Mouse (Mus musculus) limb, embryonic 13.5 days (tissue): Measurements from ENCODE around the gene Fn3krp. TPM values are rescaled to one million over a fixed set of nuclear protein-coding genes. Genes with fewer than 3 reads are reported as not detected.
A peak's percentile ranks its signal among the peaks of the same experiment; 100 is the strongest.

Experiments used
- ATAC-seq: fragments of 200-750 bp; cut with Nextera tagmentation; 2 replicates; pipeline ENCODE4 v1.8.0; 2017; ENCODE audit warnings: low read depth, moderate number of reproducible peaks, moderate TSS enrichment; ENCODE audit not compliant: low FRiP score
- H3K27ac ChIP-seq: fragments of 300-500 bp; sonication (generic); 2 replicates; pipeline ENCODE4 v1.5.1; 2015; ENCODE audit warnings: inconsistent platforms, mild to moderate bottlenecking, moderate library complexity
- H3K27me3 ChIP-seq: fragments of 300-500 bp; sonication (generic); 2 replicates; pipeline ENCODE4 v1.6.1; 2015; ENCODE audit warnings: mild to moderate bottlenecking, inconsistent platforms
- H3K36me3 ChIP-seq: fragments of 300-500 bp; sonication (generic); 2 replicates; pipeline ENCODE4 v1.6.1; 2015; ENCODE audit warnings: inconsistent platforms, mild to moderate bottlenecking, moderate library complexity
- H3K4me1 ChIP-seq: fragments of 300-500 bp; sonication (generic); 2 replicates; pipeline ENCODE4 v1.6.1; 2015; ENCODE audit warnings: inconsistent platforms
- H3K4me2 ChIP-seq: fragments of 300-500 bp; sonication (generic); replicated peaks from 2 replicates; pipeline ENCODE4 v1.6.1; 2015; ENCODE audit warnings: inconsistent platforms, mild to moderate bottlenecking, moderate library complexity
- H3K4me3 ChIP-seq: fragments of 300-500 bp; sonication (generic); 2 replicates; pipeline ENCODE4 v1.5.1; 2015; ENCODE audit warnings: moderate library complexity, mild to moderate bottlenecking, inconsistent platforms
- H3K9ac ChIP-seq: fragments of 300-500 bp; sonication (generic); 2 replicates; pipeline ENCODE4 v1.6.1; 2015; ENCODE audit warnings: mild to moderate bottlenecking, inconsistent platforms
- H3K9me3 ChIP-seq: fragments of 300-500 bp; sonication (generic); 2 replicates; pipeline ENCODE4 v1.6.1; 2016; ENCODE audit warnings: inconsistent platforms
- WGBS: fragments of 180-500 bp; shearing (Covaris S2); methylation state at CpG from one replicate; pipeline ENCODE4 v1.1.7; 2015; 5-methylcytosine and 5-hydroxymethylcytosine counted together
- microRNA-seq: library from miRNA; unstranded; fragments of <30 nt; microRNA quantifications from one replicate; pipeline ENCODE4, GENCODE M21; 2016
- polyA plus RNA-seq: library from polyadenylated mRNA; unstranded; fragments of >200 nt; fragmentation: Nextera tagmentation; extraction: Ambion mirVana; gene quantifications from 2 replicates; pipeline ENCODE4 v1.2.1, GENCODE M21; 2015

Fn3krp gene
- polyA plus RNA-seq, 1 experiment from 2014 or later, result 11.0 TPM

DNA sequence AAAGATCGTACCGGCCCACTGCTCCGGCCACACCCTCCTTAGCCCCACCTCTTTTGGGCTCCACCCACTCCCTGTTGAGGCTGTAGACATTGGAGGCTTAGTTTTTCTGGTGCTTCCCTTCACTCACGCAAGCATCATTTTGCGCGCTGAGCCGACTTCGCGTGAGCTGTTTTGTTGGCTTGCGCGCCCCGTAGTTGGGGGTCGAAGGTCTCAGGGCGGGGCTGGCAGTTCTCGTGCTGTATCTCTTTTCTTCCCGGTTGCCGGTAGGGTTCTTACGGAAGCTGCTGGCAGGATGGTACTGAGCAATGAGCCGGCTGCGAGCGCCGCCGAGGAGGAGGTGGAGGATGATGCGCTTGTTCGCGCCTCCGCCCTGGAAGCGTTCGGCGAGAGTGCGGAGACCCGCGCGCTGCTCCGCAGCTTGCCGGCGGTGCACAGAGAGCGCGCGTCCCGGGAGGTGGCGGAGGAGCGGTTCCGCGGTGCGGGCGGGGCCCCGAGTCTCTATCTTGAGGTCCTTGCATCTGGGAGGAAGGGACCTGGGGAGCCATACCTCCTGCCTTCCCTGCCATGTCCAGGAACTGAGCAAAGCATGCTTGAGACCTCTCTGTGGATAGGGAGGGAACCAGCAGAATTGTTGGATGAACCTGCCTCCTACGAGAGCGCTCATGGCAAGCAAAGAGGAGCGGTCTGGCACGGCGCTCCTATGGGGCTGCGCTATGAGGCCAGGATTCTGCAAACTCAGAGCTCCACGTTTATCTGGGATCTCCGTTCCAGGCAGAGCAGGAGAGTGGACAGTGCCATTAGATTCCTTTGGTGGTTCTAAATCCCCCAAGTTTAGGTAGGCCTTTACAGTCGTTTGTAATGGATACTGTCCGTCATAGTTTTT lies 30.8 kb downstream of the Fn3krp start, which contains the start of gene Tbcd:
Gene Tbcd, plus strand, starts transcription at position 197 of the 883 bp plus-strand sequence.
- H3K36me3 ChIP-seq, result peaks cover 12% of the 10 kb centered on the region
- H3K27ac ChIP-seq, result no peak within 1 kb of the TSS
- H3K4me3 ChIP-seq, result peak within 1 kb of the TSS; percentile 84
- H3K9ac ChIP-seq, result peak within 1 kb of the TSS; percentile 79
- H3K4me1 ChIP-seq, result peaks cover 15% of the 10 kb centered on the region
- no peaks in the 10 kb centered on the region for H3K9me3 ChIP-seq
- peak within 1 kb of the TSS; percentile 84 for H3K4me2 ChIP-seq
- under 1% methylated on average over 58 of the region's 58 CpGs for WGBS
- 0 out of 2 replicates have a peak, but pooled peaks cover 5% of the 10 kb centered on the region for H3K27me3 ChIP-seq
- peak; percentile 94 for ATAC-seq

DNA sequence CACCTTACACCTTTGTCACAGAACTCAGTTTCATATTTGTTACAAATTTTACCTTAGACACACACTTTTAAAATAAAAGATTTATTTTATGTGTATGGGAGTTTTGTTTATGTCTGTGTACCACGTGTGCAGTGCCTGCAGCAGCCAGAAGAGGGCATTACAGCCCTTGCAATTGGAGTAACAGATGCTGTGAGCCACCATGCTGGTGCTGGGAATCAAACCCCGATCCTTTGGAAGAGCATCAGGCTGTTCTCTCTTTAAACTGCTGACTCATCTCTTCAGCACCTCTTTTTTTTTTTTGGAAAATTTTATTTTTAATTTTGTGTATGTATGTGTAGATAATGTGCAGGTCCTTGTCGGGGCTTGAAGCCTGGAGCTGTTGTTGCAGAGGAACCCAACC lies 36.7 kb downstream of the Fn3krp start:
- ATAC-seq, result no peak
- Histone ChIP-seq H3K4me1 (peaks cover 5% of the 10 kb centered on the region), H3K27ac (no peak overlapping the region), H3K27me3 (no peaks in the 10 kb centered on the region), H3K9me3 (no peaks in the 10 kb centered on the region), H3K4me3 (no peak overlapping the region), H3K9ac (no peak overlapping the region), H3K4me2 (no peak overlapping the region), H3K36me3 (peaks cover 63% of the 10 kb centered on the region)
- 93% methylated on average over 3 of the region's 3 CpGs for WGBS

DNA sequence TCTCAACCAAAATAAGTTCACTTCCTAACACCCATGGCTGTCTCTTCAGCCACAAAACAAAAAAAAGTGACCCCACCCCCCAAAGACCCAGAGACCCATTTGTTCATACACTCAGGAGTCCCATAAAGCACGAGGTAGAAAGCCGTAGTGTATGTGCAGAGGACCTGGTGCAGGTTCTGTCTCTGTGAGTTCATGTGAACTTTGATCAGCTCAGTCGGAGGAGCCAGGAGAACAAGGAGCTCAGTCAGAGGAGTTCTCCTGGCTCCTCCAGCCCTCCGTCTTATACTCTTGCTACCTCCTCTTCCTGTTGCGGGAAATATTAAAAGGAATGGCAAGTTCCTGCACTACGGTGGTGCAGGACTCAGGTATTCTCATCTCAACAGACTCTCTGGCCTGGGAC lies 46.2 kb downstream of the Fn3krp start:
- Histone ChIP-seq H3K4me3 (no peak overlapping the region), H3K9ac (no peak overlapping the region), H3K9me3 (no peaks in the 10 kb centered on the region), H3K4me2 (no peak overlapping the region), H3K27me3 (no peaks in the 10 kb centered on the region), H3K36me3 (peaks cover 61% of the 10 kb centered on the region), H3K4me1 (no peaks in the 10 kb centered on the region), H3K27ac (no peak overlapping the region)
- WGBS, result 89% methylated on average over 6 of the region's 6 CpGs
- ATAC-seq, result no peak

DNA sequence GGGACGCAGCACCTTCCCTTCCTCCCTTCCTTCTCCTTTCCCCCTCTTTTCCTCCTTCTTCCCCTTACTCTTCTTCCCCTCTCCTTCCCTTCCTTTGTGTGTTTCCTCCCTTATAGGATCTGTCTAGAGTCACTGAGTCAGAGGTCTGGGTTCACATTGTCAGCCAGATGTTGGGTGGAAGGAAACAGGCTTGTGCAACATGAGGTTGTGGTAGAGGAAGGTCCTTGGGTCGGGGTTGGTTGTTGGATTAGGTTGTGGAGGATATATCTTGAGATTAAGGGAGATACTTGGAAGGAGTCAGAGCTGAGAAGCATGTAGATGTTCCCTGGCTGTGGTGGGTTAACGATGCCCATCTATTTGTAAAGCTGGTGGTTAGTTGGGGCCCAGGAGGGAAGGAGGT lies 53.6 kb downstream of the Fn3krp start:
- Histone ChIP-seq H3K27me3 (no peaks in the 10 kb centered on the region), H3K4me1 (no peaks in the 10 kb centered on the region), H3K9ac (0 out of 2 replicates have a peak overlapping the region, but pooled peaks have one; percentile 8), H3K4me3 (no peak overlapping the region), H3K9me3 (no peaks in the 10 kb centered on the region), H3K36me3 (peaks cover 42% of the 10 kb centered on the region), H3K4me2 (no peak overlapping the region), H3K27ac (no peak overlapping the region)
- no peak for ATAC-seq
- WGBS, result 82% methylated on average over 3 of the region's 3 CpGs

DNA sequence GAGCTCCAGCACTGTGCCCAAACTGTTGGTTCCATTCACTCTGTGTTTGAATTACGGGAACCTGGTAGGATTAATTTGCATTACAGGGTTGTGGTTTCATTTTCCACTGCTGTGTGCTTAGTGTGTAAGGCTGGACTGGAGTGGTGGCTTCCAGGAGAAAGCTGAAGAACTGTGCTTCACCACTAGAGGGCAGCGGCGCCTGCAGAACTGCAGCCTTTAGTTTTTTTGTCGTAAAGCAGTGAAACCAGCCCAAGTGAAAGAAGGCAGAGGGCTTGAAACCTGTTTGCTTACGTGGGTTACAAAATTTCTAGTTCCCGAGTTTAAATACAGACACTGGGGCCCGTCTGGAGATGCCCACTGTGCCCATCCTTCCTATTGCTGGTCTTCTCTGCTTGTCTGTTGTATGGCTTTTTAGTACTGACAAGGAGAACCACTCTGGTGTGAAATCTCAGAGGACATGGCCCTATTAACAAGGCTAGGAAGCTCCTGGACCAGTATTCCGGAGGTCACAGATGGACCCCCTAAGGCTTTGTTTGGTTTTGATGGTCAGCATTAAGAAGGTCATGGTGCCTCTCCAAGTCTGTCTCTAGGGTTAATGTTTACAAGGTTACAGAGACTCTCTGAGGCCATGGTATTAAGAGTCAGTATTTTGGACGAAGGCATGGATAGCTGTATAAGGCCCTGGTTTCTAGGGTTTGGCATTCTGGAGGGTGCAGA lies 54.7 kb downstream of the Fn3krp start:
- H3K4me1 ChIP-seq, result no peaks in the 10 kb centered on the region
- no peak overlapping the region for H3K4me3 ChIP-seq
- H3K9ac ChIP-seq, result 0 out of 2 replicates have a peak overlapping the region, but pooled peaks have one; percentile 15
- no peak overlapping the region for H3K27ac ChIP-seq
- peaks cover 38% of the 10 kb centered on the region for H3K36me3 ChIP-seq
- H3K9me3 ChIP-seq, result no peaks in the 10 kb centered on the region
- no peak overlapping the region for H3K4me2 ChIP-seq
- no peak for ATAC-seq
- WGBS, result 37% methylated on average over 9 of the region's 9 CpGs
- no peaks in the 10 kb centered on the region for H3K27me3 ChIP-seq

DNA sequence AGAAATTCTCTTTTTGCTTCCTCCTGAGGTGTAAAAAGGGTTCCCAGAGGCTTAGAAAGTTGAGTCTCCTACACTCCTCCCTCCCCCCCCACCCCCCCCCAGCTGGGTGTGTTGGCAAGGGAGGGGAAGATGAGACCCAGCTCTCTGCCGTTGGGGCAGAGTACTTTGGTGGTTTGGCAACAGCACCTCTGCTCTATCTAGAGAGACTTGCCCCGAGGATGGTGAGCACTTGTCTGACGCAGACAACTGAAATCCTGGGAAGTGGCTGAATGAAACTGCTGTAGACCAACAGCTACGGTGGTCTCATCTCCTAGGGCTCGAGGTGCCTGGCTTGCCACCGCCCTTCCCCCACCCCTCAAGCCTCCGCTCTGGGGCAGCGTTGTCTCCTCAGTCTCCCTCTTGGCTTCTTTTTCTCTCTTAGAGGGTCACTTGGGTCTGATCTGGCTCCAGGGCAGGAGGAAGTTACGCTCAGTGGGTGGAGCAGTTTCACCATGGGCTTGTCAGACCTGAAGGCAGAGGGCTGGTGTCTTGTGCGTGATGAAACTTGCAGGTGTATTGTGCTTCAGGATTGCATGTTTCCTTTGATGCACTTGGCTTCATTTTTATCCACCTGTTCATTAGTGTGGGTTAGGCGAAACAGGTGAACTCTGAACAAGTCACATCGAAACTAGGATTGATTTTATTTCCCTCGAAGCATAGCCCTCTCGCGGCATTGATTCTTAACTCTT lies 58.4 kb downstream of the Fn3krp start:
- H3K36me3 ChIP-seq, result peaks cover 43% of the 10 kb centered on the region
- no peak overlapping the region for H3K9ac ChIP-seq
- H3K4me3 ChIP-seq, result no peak overlapping the region
- H3K27ac ChIP-seq, result no peak overlapping the region
- no peak for ATAC-seq
- no peaks in the 10 kb centered on the region for H3K9me3 ChIP-seq
- 88% methylated on average over 15 of the region's 15 CpGs for WGBS
- H3K4me1 ChIP-seq, result no peaks in the 10 kb centered on the region
- H3K4me2 ChIP-seq, result no peak overlapping the region
- no peaks in the 10 kb centered on the region for H3K27me3 ChIP-seq

Small RNA genes lying within 50 kb of the gene (microRNA-seq; reads per million reads assigned to microRNA genes)
- gene Mir7236, result not detected

Other genes with a start within 250 kb of the Fn3krp start
- gene Hexdc, start 217.0 kb upstream of the Fn3krp start, polyA plus RNA-seq, result 10.4 and 10.6 TPM in 2 replicates
- gene Ogfod3, start 216.7 kb upstream of the Fn3krp start, polyA plus RNA-seq, result 20.0 and 22.4 TPM in 2 replicates
- 40.2 and 41.5 TPM in 2 replicates for gene Cybc1, start 192.1 kb upstream of the Fn3krp start, polyA plus RNA-seq
- 69.3 and 73.5 TPM in 2 replicates for gene Narf, start 184.1 kb upstream of the Fn3krp start, polyA plus RNA-seq
- 8.9 and 9.2 TPM in 2 replicates for gene Foxk2, start 161.4 kb upstream of the Fn3krp start, polyA plus RNA-seq
- gene Wdr45b, start 67.0 kb upstream of the Fn3krp start, polyA plus RNA-seq, result 108 and 111 TPM in 2 replicates
- gene Rab40b, start 33.1 kb upstream of the Fn3krp start, polyA plus RNA-seq, result 12.1 and 13.1 TPM in 2 replicates
- gene Fn3k, start 13.5 kb downstream of the Fn3krp start, polyA plus RNA-seq, result 0.47 and 0.91 TPM in 2 replicates
- gene Tbcd, start 30.5 kb downstream of the Fn3krp start, polyA plus RNA-seq, result 42.3 TPM in 2 replicates
- 4.2 and 5.4 TPM in 2 replicates for gene Zfp750, start 97.9 kb downstream of the Fn3krp start, polyA plus RNA-seq